Mouse (Mus musculus): Measurements from ENCODE around the gene 4931417E11Rik. TPM values are rescaled to one million over a fixed set of nuclear protein-coding genes. Genes with fewer than 3 reads are reported as not detected.

4931417E11Rik gene
- total RNA-seq, 1 experiment, result not detected

GRCm38 (mm10) chr6:73490524-73490923 is 21.1 kb upstream of the 4931417E11Rik start:
- DNase-seq (ENCODE audit: low read depth, low spot score), result no peak
- Histone ChIP-seq H3K9ac (ENCODE audit: insufficient read depth, low read depth, low read length, poor library complexity, severe bottlenecking) (no peak overlapping the region), H3K27ac (ENCODE audit: insufficient read depth, low read depth, low read length, poor library complexity, severe bottlenecking) (no peak overlapping the region), H3K4me3 (ENCODE audit: insufficient read depth in 1 of 2, low read depth in 1 of 2, low read length in 2 of 2, poor library complexity in 1 of 2, severe bottlenecking in 1 of 2) (no peak overlapping the region), H3K9me3 (ENCODE audit: control insufficient read depth, insufficient read depth, low read depth, low read length) (no peaks in the 10 kb centered on the region), H3K4me1 (ENCODE audit: control insufficient read depth in 2 of 2, insufficient read depth in 2 of 2, low read length in 2 of 2, poor library complexity in 1 of 2) (no peaks in the 10 kb centered on the region), H3K36me3 (ENCODE audit: control insufficient read depth, insufficient read depth, low read length, poor library complexity, severe bottlenecking) (no peaks in the 10 kb centered on the region)
- TF ChIP-seq HCFC1 (IDR thresholded peaks at IDR 0.05; ENCODE audit: borderline replicate concordance, insufficient read depth, low read length) (no peak), CHD2 (IDR thresholded peaks at IDR 0.05; ENCODE audit: low read depth, low read length) (no peak), ZC3H11A (IDR thresholded peaks at IDR 0.05; ENCODE audit: borderline replicate concordance, low read depth, low read length) (no peak), ZNF384 (IDR thresholded peaks at IDR 0.05; ENCODE audit: low read depth, low read length) (no peak), MAFK (IDR thresholded peaks at IDR 0.05; ENCODE audit: insufficient read depth, low read depth, low read length) (no peak)
- in situ Hi-C loops (cut with MboI; ENCODE audit: low sequenced_read_pairs in 2 of 2, unreplicated experiment in 2 of 2), result no loop called here

- Histone ChIP-seq H3K9me3 (ENCODE audit: control insufficient read depth, insufficient read depth, low read depth, low read length) (no peaks in the 10 kb centered on the region), H3K27ac (ENCODE audit: insufficient read depth, low read depth, low read length, poor library complexity, severe bottlenecking) (no peak overlapping the region), H3K9ac (ENCODE audit: insufficient read depth, low read depth, low read length, poor library complexity, severe bottlenecking) (no peak overlapping the region), H3K36me3 (ENCODE audit: control insufficient read depth, insufficient read depth, low read length, poor library complexity, severe bottlenecking) (no peaks in the 10 kb centered on the region), H3K4me1 (ENCODE audit: control insufficient read depth in 2 of 2, insufficient read depth in 2 of 2, low read length in 2 of 2, poor library complexity in 1 of 2) (no peaks in the 10 kb centered on the region), H3K4me3 (ENCODE audit: insufficient read depth in 1 of 2, low read depth in 1 of 2, low read length in 2 of 2, poor library complexity in 1 of 2, severe bottlenecking in 1 of 2) (no peak overlapping the region)
- no peak for DNase-seq (ENCODE audit: low read depth, low spot score)
- TF ChIP-seq ZNF384 (IDR thresholded peaks at IDR 0.05; ENCODE audit: low read depth, low read length) (no peak), ZC3H11A (IDR thresholded peaks at IDR 0.05; ENCODE audit: borderline replicate concordance, low read depth, low read length) (no peak), MAFK (IDR thresholded peaks at IDR 0.05; ENCODE audit: insufficient read depth, low read depth, low read length) (no peak), CHD2 (IDR thresholded peaks at IDR 0.05; ENCODE audit: low read depth, low read length) (no peak), HCFC1 (IDR thresholded peaks at IDR 0.05; ENCODE audit: borderline replicate concordance, insufficient read depth, low read length) (no peak)
- in situ Hi-C loops (cut with MboI; ENCODE audit: low sequenced_read_pairs in 2 of 2, unreplicated experiment in 2 of 2), result no loop called here
These were observed 16.1 kb upstream of the 4931417E11Rik start for GRCm38 (mm10) chr6:73485616-73486015.

DNA sequence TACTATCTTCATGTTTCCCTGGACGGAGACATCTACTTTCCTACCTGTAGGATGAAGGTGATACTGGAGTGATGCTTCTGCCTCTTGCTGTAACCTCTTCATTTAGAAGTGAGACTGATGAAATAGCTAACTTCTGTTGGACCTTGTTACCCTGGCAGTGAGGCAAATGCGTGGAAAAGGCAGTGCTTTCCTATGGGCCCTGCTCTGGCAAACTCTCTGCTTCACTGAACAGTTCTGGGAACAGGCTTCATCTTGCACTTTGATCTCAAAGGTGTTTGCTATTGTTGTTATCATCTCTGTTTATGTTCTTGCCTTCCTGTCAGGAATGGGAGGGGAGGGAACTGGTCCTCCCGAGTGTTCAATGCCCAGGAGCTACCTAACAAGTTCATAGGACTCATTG is 3.4 kb downstream of the 4931417E11Rik start:
- Histone ChIP-seq H3K4me1 (ENCODE audit: control insufficient read depth in 2 of 2, insufficient read depth in 2 of 2, low read length in 2 of 2, poor library complexity in 1 of 2) (no peaks in the 10 kb centered on the region), H3K27ac (ENCODE audit: insufficient read depth, low read depth, low read length, poor library complexity, severe bottlenecking) (no peak overlapping the region), H3K9ac (ENCODE audit: insufficient read depth, low read depth, low read length, poor library complexity, severe bottlenecking) (no peak overlapping the region), H3K4me3 (ENCODE audit: insufficient read depth in 1 of 2, low read depth in 1 of 2, low read length in 2 of 2, poor library complexity in 1 of 2, severe bottlenecking in 1 of 2) (no peak overlapping the region), H3K36me3 (ENCODE audit: control insufficient read depth, insufficient read depth, low read length, poor library complexity, severe bottlenecking) (no peaks in the 10 kb centered on the region), H3K9me3 (ENCODE audit: control insufficient read depth, insufficient read depth, low read depth, low read length) (no peaks in the 10 kb centered on the region)
- TF ChIP-seq CHD2 (IDR thresholded peaks at IDR 0.05; ENCODE audit: low read depth, low read length) (no peak), ZNF384 (IDR thresholded peaks at IDR 0.05; ENCODE audit: low read depth, low read length) (no peak), MAFK (IDR thresholded peaks at IDR 0.05; ENCODE audit: insufficient read depth, low read depth, low read length) (no peak)
- no peak for DNase-seq (ENCODE audit: low read depth, low spot score)
- in situ Hi-C loops (cut with MboI; ENCODE audit: low sequenced_read_pairs in 2 of 2, unreplicated experiment in 2 of 2), result no loop called here

DNA sequence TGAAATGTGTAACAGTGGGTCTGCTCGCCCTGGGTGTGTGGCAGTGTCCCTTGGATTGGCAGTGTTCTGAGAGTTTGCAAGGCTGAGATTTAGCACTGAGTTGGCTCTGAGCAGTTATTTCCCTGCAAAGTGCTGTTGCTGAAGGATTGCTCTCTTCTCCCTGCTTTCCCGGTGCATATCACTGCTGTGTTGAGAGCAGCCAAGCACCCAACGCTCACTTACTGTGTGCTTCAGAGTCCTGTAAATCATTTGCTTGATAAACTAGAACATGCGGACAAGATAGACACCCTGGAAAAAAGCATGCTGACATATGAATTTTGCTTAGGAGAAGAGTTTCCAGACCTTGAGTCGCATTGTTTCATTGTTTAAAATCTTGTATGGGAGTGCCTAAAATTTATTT is 6.9 kb downstream of the 4931417E11Rik start:
- Histone ChIP-seq H3K36me3 (ENCODE audit: control insufficient read depth, insufficient read depth, low read length, poor library complexity, severe bottlenecking) (no peaks in the 10 kb centered on the region), H3K4me1 (ENCODE audit: control insufficient read depth in 2 of 2, insufficient read depth in 2 of 2, low read length in 2 of 2, poor library complexity in 1 of 2) (no peaks in the 10 kb centered on the region), H3K9me3 (ENCODE audit: control insufficient read depth, insufficient read depth, low read depth, low read length) (no peaks in the 10 kb centered on the region), H3K27ac (ENCODE audit: insufficient read depth, low read depth, low read length, poor library complexity, severe bottlenecking) (no peak overlapping the region), H3K4me3 (ENCODE audit: insufficient read depth in 1 of 2, low read depth in 1 of 2, low read length in 2 of 2, poor library complexity in 1 of 2, severe bottlenecking in 1 of 2) (no peak overlapping the region), H3K9ac (ENCODE audit: insufficient read depth, low read depth, low read length, poor library complexity, severe bottlenecking) (no peak overlapping the region)
- DNase-seq (ENCODE audit: low read depth, low spot score), result no peak
- in situ Hi-C loops (cut with MboI; ENCODE audit: low sequenced_read_pairs in 2 of 2, unreplicated experiment in 2 of 2), result no loop called here
- TF ChIP-seq ZC3H11A (IDR thresholded peaks at IDR 0.05; ENCODE audit: borderline replicate concordance, low read depth, low read length) (no peak), ZNF384 (IDR thresholded peaks at IDR 0.05; ENCODE audit: low read depth, low read length) (no peak), HCFC1 (IDR thresholded peaks at IDR 0.05; ENCODE audit: borderline replicate concordance, insufficient read depth, low read length) (no peak), MAFK (IDR thresholded peaks at IDR 0.05; ENCODE audit: insufficient read depth, low read depth, low read length) (no peak)

- no peak for TF ChIP-seq ZNF384 (IDR thresholded peaks at IDR 0.05; ENCODE audit: low read depth, low read length)
- no peak for TF ChIP-seq HCFC1 (IDR thresholded peaks at IDR 0.05; ENCODE audit: borderline replicate concordance, insufficient read depth, low read length)
- no peak for TF ChIP-seq CHD2 (IDR thresholded peaks at IDR 0.05; ENCODE audit: low read depth, low read length)
- no peak for TF ChIP-seq ZC3H11A (IDR thresholded peaks at IDR 0.05; ENCODE audit: borderline replicate concordance, low read depth, low read length)
- no peak for TF ChIP-seq MAFK (IDR thresholded peaks at IDR 0.05; ENCODE audit: insufficient read depth, low read depth, low read length)
- Histone ChIP-seq H3K9ac (ENCODE audit: insufficient read depth, low read depth, low read length, poor library complexity, severe bottlenecking) (no peak overlapping the region), H3K9me3 (ENCODE audit: control insufficient read depth, insufficient read depth, low read depth, low read length) (no peaks in the 10 kb centered on the region), H3K36me3 (ENCODE audit: control insufficient read depth, insufficient read depth, low read length, poor library complexity, severe bottlenecking) (no peaks in the 10 kb centered on the region), H3K27ac (ENCODE audit: insufficient read depth, low read depth, low read length, poor library complexity, severe bottlenecking) (no peak overlapping the region), H3K4me3 (ENCODE audit: insufficient read depth in 1 of 2, low read depth in 1 of 2, low read length in 2 of 2, poor library complexity in 1 of 2, severe bottlenecking in 1 of 2) (no peak overlapping the region), H3K4me1 (ENCODE audit: control insufficient read depth in 2 of 2, insufficient read depth in 2 of 2, low read length in 2 of 2, poor library complexity in 1 of 2) (no peaks in the 10 kb centered on the region)
- in situ Hi-C loops (cut with MboI; ENCODE audit: low sequenced_read_pairs in 2 of 2, unreplicated experiment in 2 of 2), result no loop called here
- DNase-seq (ENCODE audit: low read depth, low spot score), result no peak
These were observed 35.6 kb downstream of the 4931417E11Rik start for GRCm38 (mm10) chr6:73433912-73434311.

Data from ES-E14 (cell line).